Mouse (Mus musculus) liver, adult 2 months (tissue): ENCODE measurements around the gene Plxnb1.
A peak's percentile ranks its signal among the peaks of the same experiment; 100 is the strongest.

Experiments
- CTCF ChIP-seq: fragments of 200-500 bp; IDR thresholded peaks from 2 replicates; pipeline ENCODE4 v1.5.1; 2011; ENCODE audit warnings: low read depth, low read length, control low read depth
- POLR2A ChIP-seq: fragments of 200-500 bp; IDR thresholded peaks from 2 replicates; pipeline ENCODE4 v1.6.1; 2011; ENCODE audit warnings: low read length, control low read depth; ENCODE audit not compliant: insufficient read depth; ENCODE audit errors: extremely low read depth

GRCm38 (mm10) chr9:109122553-109123085, 27.4 kb downstream of the Plxnb1 start:
- TF ChIP-seq POLR2A (no peak), CTCF (0 out of 2 replicates have a peak, but pooled peaks have one; percentile 17)
